Mouse (Mus musculus): ENCODE results near the gene Mpig6b. TPM values are rescaled to one million over a fixed set of nuclear protein-coding genes. Genes with fewer than 3 reads are reported as not detected.

Mpig6b gene
- polyA plus RNA-seq, 1 experiment from 2014 or later: 0.52 TPM

DNA sequence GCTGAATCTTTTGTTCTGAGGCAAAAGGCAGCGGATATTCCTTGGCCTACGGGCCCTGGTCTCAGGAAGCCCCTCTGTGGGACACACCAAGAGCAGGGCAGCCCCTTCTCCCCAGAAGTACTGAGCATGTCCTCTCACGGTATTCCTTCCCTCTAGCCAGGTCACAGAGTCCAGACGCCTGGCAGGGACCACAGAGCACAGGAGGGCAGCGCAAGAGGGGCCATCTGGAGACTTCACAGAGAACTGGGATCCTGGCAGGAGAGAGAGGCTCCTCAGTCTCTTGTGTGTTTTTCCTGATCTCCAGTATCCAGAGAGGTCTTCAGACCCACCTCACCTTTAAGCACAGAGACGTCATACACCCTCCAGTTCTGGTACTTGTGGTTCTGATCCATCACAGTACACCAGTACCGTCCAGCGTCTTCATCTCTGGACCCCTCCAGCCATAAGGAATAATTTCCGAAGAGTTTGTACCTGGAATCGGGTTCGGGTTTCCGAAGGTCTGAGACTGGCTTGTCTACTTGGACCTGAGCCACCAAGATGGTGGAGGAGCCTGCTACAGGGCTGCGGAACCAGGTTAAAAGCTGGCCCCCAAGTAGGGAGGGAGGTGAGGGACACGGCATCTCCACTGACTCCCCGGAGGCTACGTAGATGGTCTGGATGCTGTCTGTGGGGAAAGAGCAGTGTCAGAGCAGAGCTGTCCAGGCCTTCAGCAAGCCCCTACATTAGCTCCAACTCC lies 17.0 kb upstream of the Mpig6b start:
- no peaks in the 10 kb centered on the region for H3K36me3 ChIP-seq
- peaks cover 8% of the 10 kb centered on the region; the same call in 1 of the 2 replicates for H3K4me1 ChIP-seq
- no peak overlapping the region for H3K9ac ChIP-seq
- no peak overlapping the region for H3K4me3 ChIP-seq (replicated peaks)
- no peak overlapping the region for H3K27ac ChIP-seq
- H3K27me3 ChIP-seq: no peaks in the 10 kb centered on the region
- no peak for ATAC-seq (replicated peaks; ENCODE audit: low FRiP score)
- H3K4me2 ChIP-seq: no peak overlapping the region
- no peaks in the 10 kb centered on the region for H3K9me3 ChIP-seq (replicated peaks)
- 86% methylated on average over 16 of the region's 16 CpGs for WGBS

DNA sequence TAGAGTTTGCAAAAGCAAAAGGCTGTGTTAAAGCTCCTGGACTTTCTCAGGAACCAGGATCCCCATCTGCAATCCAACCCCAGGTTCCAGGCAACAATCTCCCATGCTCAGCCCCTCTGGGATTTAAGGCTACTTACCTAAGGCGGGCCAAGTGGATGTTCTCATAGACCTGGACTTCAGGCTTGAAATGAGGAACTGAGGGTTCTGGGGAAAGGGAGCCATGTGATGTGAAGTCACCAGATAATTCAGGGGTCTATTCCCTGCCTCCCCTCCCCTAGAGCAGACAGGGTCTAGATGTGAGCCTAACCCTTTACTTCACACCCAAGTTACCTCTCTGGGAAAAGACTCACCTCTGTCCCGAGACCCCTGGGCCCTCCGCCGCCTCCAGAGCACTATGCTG lies 14.7 kb upstream of the Mpig6b start:
- ATAC-seq (replicated peaks; ENCODE audit: low FRiP score): no peak
- Histone ChIP-seq H3K27ac (no peak overlapping the region), H3K27me3 (no peaks in the 10 kb centered on the region), H3K4me2 (no peak overlapping the region), H3K4me1 (peaks cover 26% of the 10 kb centered on the region), H3K36me3 (no peaks in the 10 kb centered on the region), H3K4me3 (replicated peaks) (no peak overlapping the region), H3K9me3 (replicated peaks) (no peaks in the 10 kb centered on the region), H3K9ac (no peak overlapping the region)
- WGBS: 80% methylated on average over 4 of the region's 4 CpGs

DNA sequence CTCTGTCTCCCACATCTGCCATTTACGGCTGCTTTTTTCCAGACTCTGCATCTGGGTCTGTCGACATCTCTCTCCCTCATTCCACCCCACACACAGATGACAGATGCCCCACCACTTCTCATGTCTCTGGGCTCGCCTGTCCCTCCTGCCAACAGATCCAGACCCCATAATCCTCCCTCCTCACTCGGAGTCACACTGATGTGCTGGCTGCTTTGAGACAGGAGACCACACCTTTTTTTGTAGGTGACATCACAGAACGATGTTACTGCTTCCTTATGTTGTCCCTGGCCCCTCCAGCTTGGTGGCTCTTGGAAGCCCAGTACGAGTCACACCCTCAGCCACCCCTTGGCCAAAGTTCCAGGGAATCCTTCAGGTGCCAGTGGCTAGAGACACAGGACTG lies 14.3 kb upstream of the Mpig6b start:
- Histone ChIP-seq H3K9ac (no peak overlapping the region), H3K27ac (no peak overlapping the region), H3K4me3 (replicated peaks) (no peak overlapping the region), H3K4me1 (peaks cover 26% of the 10 kb centered on the region), H3K9me3 (replicated peaks) (no peaks in the 10 kb centered on the region), H3K4me2 (no peak overlapping the region), H3K36me3 (no peaks in the 10 kb centered on the region), H3K27me3 (no peaks in the 10 kb centered on the region)
- WGBS: 40% methylated on average over 6 of the region's 6 CpGs
- no peak for ATAC-seq (replicated peaks; ENCODE audit: low FRiP score)

DNA sequence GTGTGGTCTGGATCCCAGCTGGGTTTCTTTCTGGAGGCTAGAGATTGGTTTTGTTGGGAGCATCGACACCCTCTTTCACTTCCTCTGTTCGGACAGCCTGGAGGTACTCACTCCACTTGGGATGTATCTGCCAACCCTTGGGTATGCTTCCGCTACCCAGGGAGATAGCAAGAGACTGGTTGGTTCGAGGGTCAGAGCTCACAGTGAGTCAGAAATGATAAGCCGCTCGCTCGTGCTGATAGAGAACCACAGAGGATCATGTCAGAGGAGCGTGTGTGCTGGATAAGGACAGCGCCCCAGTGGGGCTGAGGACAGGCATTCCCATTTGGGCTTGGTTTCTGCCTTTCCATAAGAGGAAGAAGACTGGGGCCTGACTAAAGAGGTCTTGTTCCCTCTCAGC lies 13.8 kb upstream of the Mpig6b start:
- Histone ChIP-seq H3K4me2 (no peak overlapping the region), H3K4me1 (peaks cover 26% of the 10 kb centered on the region), H3K27me3 (no peaks in the 10 kb centered on the region), H3K36me3 (no peaks in the 10 kb centered on the region), H3K4me3 (replicated peaks) (no peak overlapping the region), H3K9ac (no peak overlapping the region), H3K27ac (no peak overlapping the region), H3K9me3 (replicated peaks) (no peaks in the 10 kb centered on the region)
- WGBS: 73% methylated on average over 9 of the region's 9 CpGs
- 0 out of 2 replicates have a peak, but pooled peaks have one; percentile 22 for ATAC-seq (replicated peaks; ENCODE audit: low FRiP score)

DNA sequence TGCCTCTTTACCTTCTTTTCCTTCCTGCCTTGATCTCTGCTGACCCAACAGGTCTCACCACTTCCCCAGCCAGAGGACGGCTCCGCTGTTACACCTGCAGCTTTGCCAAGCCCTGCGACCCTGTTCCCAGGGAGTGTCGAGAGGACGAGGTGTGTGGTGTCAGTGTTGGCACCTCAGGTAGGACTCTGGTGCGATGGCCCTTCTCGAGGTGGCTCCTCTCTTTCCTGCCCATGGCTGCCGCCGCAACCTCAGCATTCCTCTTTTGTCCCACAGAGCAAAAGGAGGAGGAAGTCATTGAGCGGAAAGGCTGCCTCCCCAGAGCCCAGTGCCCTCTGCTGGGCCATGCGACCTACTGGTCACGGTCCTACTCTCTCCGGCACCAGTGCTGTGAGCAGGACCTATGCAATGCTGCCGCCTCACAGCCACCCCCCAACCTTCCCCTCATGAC lies 11.8 kb upstream of the Mpig6b start, which contains the start of gene Ly6g6d:
TSS of gene Ly6g6d (minus strand) at position 280 of the 448 bp plus-strand sequence.
- no peaks in the 10 kb centered on the region for H3K36me3 ChIP-seq
- H3K27ac ChIP-seq: peak within 1 kb of the TSS; percentile 79
- no peaks in the 10 kb centered on the region for H3K27me3 ChIP-seq
- H3K9ac ChIP-seq: peak within 1 kb of the TSS; percentile 51
- peak within 1 kb of the TSS; percentile 66 for H3K4me2 ChIP-seq
- no peaks in the 10 kb centered on the region for H3K9me3 ChIP-seq (replicated peaks)
- 3% methylated on average over 14 of the region's 14 CpGs for WGBS
- peak; percentile 72 for ATAC-seq (replicated peaks; ENCODE audit: low FRiP score)
- peak within 1 kb of the TSS; percentile 41 for H3K4me3 ChIP-seq (replicated peaks)
- H3K4me1 ChIP-seq: peaks cover 29% of the 10 kb centered on the region

DNA sequence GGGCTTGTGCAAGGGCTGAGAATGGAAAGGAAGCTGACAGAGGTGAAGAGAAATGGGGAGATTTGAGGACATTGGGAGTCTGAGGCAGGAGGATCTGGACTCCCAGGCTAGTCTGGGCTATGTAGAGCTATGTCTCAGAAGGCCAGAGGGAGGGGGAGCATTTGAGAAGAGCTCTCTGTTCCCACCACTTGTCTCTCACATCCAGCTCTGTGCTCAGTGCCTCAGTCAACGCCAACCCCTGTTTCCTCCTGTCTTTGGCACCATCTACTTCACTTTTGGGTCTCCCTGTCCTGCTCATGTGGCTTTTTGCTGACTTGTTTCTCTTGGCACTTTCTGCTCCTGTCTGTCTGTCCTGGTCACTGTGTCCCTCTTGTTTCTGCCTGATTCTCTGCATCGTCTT lies 11.3 kb upstream of the Mpig6b start:
- H3K27me3 ChIP-seq: no peaks in the 10 kb centered on the region
- H3K4me2 ChIP-seq: peak overlapping the region; percentile 66
- no peaks in the 10 kb centered on the region for H3K36me3 ChIP-seq
- H3K27ac ChIP-seq: peak overlapping the region; percentile 79
- H3K4me3 ChIP-seq (replicated peaks): peak overlapping the region; percentile 41
- H3K4me1 ChIP-seq: peaks cover 29% of the 10 kb centered on the region
- no peaks in the 10 kb centered on the region for H3K9me3 ChIP-seq (replicated peaks)
- 7% methylated on average over 2 of the region's 2 CpGs for WGBS
- ATAC-seq (replicated peaks; ENCODE audit: low FRiP score): 0 out of 2 replicates have a peak, but pooled peaks have one; percentile 35
- peak overlapping the region; percentile 51 for H3K9ac ChIP-seq

DNA sequence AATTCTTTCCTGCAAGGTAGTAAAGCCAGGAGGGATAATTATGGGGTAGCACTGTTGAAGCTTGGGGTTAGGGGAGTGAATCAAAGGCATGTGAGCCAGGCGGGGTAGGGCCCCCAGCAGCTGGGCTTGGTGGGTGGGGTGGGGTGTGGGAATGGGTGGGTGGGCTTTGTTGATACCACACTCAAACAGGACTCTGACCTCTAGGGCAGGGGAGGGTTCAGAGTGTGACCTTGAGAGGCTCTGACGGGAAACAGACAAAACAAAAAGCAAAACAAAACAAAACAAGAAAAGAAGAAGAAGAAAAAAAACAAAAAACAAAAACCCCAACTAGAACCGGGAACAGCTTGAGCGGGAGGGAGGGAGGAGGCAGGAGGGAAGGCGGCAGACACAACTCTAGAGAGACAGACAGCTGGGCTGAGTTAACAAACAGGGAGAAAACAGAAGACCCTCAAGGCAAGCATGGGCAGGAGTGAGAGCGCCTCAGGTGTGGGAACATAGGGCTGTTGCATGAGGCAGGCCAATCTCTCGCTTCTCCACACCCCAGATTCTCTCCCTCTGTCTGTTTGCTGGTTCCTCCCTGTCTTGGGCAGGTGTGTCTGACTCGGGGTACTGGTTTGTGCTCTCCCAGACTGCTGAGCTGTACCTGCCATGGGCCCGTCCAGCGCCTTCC lies 10.7 kb upstream of the Mpig6b start, which contains the start of gene Ly6g6e:
TSS of gene Ly6g6e (plus strand) at position 396 of the 670 bp plus-strand sequence.
- no peak for ATAC-seq (replicated peaks; ENCODE audit: low FRiP score)
- WGBS: 32% methylated on average over 10 of the region's 10 CpGs
- Histone ChIP-seq H3K9ac (peak within 1 kb of the TSS; percentile 51), H3K36me3 (no peaks in the 10 kb centered on the region), H3K27me3 (no peaks in the 10 kb centered on the region), H3K4me1 (peaks cover 34% of the 10 kb centered on the region), H3K27ac (peak within 1 kb of the TSS; percentile 79), H3K4me2 (peak within 1 kb of the TSS; percentile 66), H3K4me3 (replicated peaks) (peak within 1 kb of the TSS; percentile 41), H3K9me3 (replicated peaks) (no peaks in the 10 kb centered on the region)

DNA sequence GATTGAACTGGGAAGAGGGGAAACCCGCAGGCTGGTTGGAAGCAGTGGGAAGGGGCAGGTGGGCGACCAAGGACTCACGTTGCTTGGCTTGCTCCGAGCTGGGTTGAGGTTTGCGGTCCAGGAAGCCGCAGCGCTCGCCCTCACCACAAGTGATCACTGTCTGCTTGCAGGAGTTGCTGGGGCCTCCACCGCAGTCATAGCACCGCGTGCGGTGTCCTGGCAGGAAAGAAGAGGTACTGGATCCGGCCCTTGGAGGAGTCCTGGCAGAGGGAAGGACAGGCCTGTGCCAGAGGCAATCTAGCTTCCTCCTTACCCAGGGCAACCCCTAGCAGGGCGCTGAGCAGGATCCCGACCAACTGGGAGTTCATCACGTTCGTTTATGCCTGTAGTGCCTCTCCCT lies 8.1 kb upstream of the Mpig6b start:
- H3K9ac ChIP-seq: no peak overlapping the region
- H3K4me2 ChIP-seq: no peak overlapping the region

DNA sequence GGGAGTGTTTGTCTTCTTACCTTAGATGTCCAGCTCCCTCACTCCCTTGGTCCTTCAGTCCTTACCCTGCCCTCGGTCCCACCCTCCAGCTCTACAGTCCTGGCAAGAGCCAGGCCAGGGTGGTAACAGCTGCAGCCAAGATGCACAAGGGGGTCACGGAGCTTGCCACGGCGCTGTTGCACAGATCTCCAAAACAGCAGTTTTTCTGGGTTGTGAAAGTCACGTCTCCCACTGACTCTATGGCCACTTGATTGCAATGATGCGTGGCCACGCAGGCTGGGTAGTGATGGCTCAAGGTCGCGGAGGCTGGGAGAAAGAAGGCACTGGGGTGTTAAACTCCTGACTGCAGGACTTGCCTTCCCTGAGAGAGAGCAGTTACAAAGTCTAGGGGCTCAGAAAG lies 5.5 kb upstream of the Mpig6b start:
- Histone ChIP-seq H3K4me2 (no peak overlapping the region), H3K36me3 (no peaks in the 10 kb centered on the region), H3K4me3 (replicated peaks) (no peak overlapping the region), H3K27me3 (peaks cover 12% of the 10 kb centered on the region), H3K27ac (no peak overlapping the region), H3K9ac (no peak overlapping the region), H3K4me1 (peaks cover 18% of the 10 kb centered on the region), H3K9me3 (replicated peaks) (no peaks in the 10 kb centered on the region)
- no peak for ATAC-seq (replicated peaks; ENCODE audit: low FRiP score)
- 48% methylated on average over 9 of the region's 9 CpGs for WGBS

More for the DNA sequence above, 8.1 kb upstream of the Mpig6b start:
- Histone ChIP-seq H3K4me3 (replicated peaks) (no peak overlapping the region), H3K27ac (no peak overlapping the region), H3K27me3 (no peaks in the 10 kb centered on the region), H3K9me3 (replicated peaks) (no peaks in the 10 kb centered on the region), H3K4me1 (peaks cover 38% of the 10 kb centered on the region), H3K36me3 (no peaks in the 10 kb centered on the region)
- ATAC-seq (replicated peaks; ENCODE audit: low FRiP score): no peak
- 37% methylated on average over 17 of the region's 17 CpGs for WGBS

DNA sequence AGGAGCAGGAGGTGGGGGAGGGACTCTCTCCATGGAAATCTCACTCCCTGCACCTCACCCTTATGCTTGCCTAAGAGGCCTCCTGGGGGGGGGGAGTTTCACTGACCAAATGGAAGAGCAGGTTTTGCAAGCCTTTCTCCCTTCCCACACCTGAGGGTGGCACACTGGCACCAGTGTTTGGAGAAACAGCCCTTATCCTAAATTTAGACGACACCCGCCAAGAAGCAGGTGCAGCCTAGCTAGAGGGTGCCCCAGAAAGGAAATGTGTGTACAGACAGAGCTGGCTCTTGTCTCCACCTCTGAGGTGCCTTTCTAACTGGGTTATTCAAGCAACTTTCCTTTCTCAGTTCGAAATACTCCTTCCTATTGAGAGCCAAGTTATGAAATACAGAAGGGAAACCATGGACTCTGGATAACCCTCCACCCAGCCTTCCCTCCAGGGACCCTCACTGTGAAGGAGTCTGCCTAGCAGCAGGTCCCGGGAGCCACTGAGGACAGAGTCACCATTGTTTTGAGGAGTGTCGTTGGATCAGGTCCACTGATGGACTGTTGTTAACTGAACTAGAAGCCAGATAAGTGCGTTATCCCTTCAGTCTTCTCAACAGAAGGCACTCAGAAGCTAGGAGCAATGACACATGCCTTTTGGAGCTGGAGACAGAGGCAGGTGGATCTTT lies 4.7 kb upstream of the Mpig6b start:
- H3K27me3 ChIP-seq: peaks cover 19% of the 10 kb centered on the region
- no peak overlapping the region for H3K4me2 ChIP-seq
- H3K9me3 ChIP-seq (replicated peaks): no peaks in the 10 kb centered on the region
- no peak overlapping the region for H3K27ac ChIP-seq
- ATAC-seq (replicated peaks; ENCODE audit: low FRiP score): no peak
- no peak overlapping the region for H3K9ac ChIP-seq
- H3K36me3 ChIP-seq: no peaks in the 10 kb centered on the region
- H3K4me1 ChIP-seq: peaks cover 19% of the 10 kb centered on the region
- WGBS: 64% methylated on average over 6 of the region's 6 CpGs
- H3K4me3 ChIP-seq (replicated peaks): no peak overlapping the region

DNA sequence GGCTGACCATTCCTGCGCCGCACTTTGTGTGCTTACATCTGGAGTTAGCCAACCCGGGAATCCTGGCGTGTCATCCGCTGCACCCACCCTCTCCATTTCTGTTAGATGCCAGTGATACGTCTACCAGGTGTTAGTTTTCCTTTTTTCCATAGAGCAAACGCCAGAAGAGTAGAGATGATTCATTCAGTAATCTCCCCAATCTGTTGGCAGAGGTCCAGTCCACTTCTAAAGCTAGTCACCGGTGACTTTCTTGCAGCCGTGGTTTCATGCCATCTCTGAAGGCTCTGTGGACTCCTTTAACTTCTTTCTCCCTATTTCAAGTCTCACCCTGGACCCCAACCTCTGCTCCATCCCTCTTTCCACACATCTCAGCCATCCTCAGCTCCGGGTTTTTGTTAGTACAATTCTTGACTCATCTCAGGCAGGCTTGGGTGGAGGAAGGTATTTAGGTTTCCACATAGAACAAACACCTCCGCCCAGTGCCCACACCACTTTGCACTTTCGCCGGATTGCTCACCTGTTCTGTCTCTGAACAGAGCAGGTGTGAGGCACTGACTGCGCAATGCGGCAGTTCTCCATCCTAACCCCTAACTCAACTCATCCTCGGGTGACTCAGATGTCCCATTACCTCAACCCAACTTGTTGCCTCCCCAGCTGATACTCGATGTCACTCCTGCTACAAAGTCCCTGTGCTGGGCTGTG lies 2.4 kb upstream of the Mpig6b start:
- no peak overlapping the region for H3K4me2 ChIP-seq
- no peak overlapping the region for H3K27ac ChIP-seq
- peaks cover 38% of the 10 kb centered on the region for H3K4me1 ChIP-seq
- H3K9me3 ChIP-seq (replicated peaks): no peaks in the 10 kb centered on the region
- peaks cover 22% of the 10 kb centered on the region for H3K27me3 ChIP-seq
- H3K4me3 ChIP-seq (replicated peaks): no peak overlapping the region
- peaks cover 2% of the 10 kb centered on the region for H3K36me3 ChIP-seq
- no peak overlapping the region for H3K9ac ChIP-seq
- WGBS: 77% methylated on average over 17 of the region's 17 CpGs
- ATAC-seq (replicated peaks; ENCODE audit: low FRiP score): no peak

Measured in kidney, embryonic 15.5 days (tissue).